ENCODE assay signal across 28 mouse cellular contexts in the genomic region with DNA sequence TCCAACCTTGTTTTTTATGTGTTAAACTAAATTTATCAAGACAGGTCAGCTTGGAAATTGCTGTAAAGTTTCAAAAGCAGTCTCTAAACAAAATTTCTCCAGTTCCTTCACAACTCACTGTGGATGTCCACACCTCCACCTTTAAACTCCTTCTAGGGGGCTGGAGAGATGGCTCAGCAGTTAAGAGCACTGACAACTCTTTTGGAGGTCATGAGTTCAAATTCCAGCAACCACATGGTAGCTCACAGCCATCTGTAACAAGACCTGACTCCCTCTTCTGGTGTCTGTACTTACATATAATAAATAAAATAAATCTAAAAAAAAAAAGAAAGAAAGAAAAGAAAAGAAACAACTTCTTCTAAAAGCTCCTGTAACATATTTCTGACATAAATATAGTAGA.
"Had no signal": no experiment of that assay in that cellular context is flagged by ENCODE, and none has a peak within 500 bp of the region (broad histone marks: within the 10 kb centered on the region; RNA-seq: fewer than 3 reads in every experiment).

No protein-coding gene starts in this region.

- H3K27me3 ChIP-seq: limb, embryonic 12.5 days; limb, embryonic 13.5 days; limb, embryonic 15.5 days; liver, embryonic 12.5 days; liver, embryonic 13.5 days; liver, embryonic 15.5 days; lung, embryonic 15.5 days; megakaryocyte, embryonic 14.5 days; midbrain, embryonic 12.5 days; midbrain, embryonic 13.5 days; midbrain, embryonic 15.5 days had no signal

- H3K4me1 ChIP-seq: limb, embryonic 10.5 days; limb, embryonic 12.5 days; limb, embryonic 13.5 days; liver, embryonic 12.5 days; liver, embryonic 15.5 days; lung, embryonic 15.5 days; midbrain, embryonic 10.5 days; midbrain, embryonic 13.5 days had no signal

- DNase-seq: left cerebral cortex, postnatal 4 days; liver; liver, embryonic 13.5 days; liver, postnatal 0 days; lung, adult 18-20 months; lung, adult 2 months; lung, embryonic 14.5 days; lung, postnatal 10 days; lung, postnatal 14 days; lung, postnatal 36 days; lung, postnatal 4 days; midbrain, embryonic 14.5 days had no signal

- H3K4me2 ChIP-seq: limb, embryonic 12.5 days; limb, embryonic 13.5 days; limb, embryonic 15.5 days; liver, embryonic 11.5 days; liver, embryonic 12.5 days; liver, embryonic 13.5 days; liver, embryonic 15.5 days; lung, embryonic 14.5 days; lung, embryonic 15.5 days; midbrain, embryonic 11.5 days; midbrain, embryonic 12.5 days; midbrain, embryonic 13.5 days; midbrain, embryonic 15.5 days had no signal

- H3K27ac ChIP-seq: limb, embryonic 10.5 days; limb, embryonic 12.5 days; limb, embryonic 13.5 days; limb, embryonic 15.5 days; liver, embryonic 12.5 days; liver, embryonic 13.5 days; liver, embryonic 14.5 days; liver, embryonic 15.5 days; lung, embryonic 15.5 days; macrophage; midbrain, embryonic 10.5 days; midbrain, embryonic 12.5 days; midbrain, embryonic 13.5 days; midbrain, embryonic 15.5 days had no signal

- H3K36me3 ChIP-seq: limb, embryonic 10.5 days; limb, embryonic 12.5 days; limb, embryonic 13.5 days; limb, embryonic 15.5 days; liver, embryonic 12.5 days; liver, embryonic 13.5 days; liver, embryonic 15.5 days; lung, embryonic 15.5 days; midbrain, embryonic 10.5 days; midbrain, embryonic 12.5 days; midbrain, embryonic 13.5 days; midbrain, embryonic 15.5 days had no signal

- H3K4me3 ChIP-seq: limb, embryonic 10.5 days; limb, embryonic 12.5 days; limb, embryonic 13.5 days; limb, embryonic 15.5 days; liver, embryonic 12.5 days; liver, embryonic 13.5 days; liver, embryonic 15.5 days; lung, embryonic 15.5 days; megakaryocyte, embryonic 14.5 days; midbrain, embryonic 10.5 days; midbrain, embryonic 12.5 days; midbrain, embryonic 13.5 days; midbrain, embryonic 15.5 days had no signal
